Mouse (Mus musculus): ENCODE measurements at regions not wholly inside any gene's neighbourhood (a gene's known extent, or its start where the extent isn't known, plus 50 kb on each side); places are given as distances from the start of the nearest gene placed in this dataset.
A peak's percentile ranks its signal among the peaks of the same experiment; 100 is the strongest.

GRCm38 (mm10) chrX:145758406-145758805 lies 253.4 kb upstream of the Amot start:
- DNase-seq (peak; percentile 50), ATAC-seq (ENCODE audit: low FRiP score, low TSS enrichment) (no peak)
- H3K4me1 ChIP-seq (ENCODE audit: control insufficient read depth, insufficient read depth, low read length) = no peaks in the 10 kb centered on the region
- H3K27me3 ChIP-seq (ENCODE audit: control insufficient read depth, insufficient read depth, low read length) = no peaks in the 10 kb centered on the region
- H3K4me2 ChIP-seq (ENCODE audit: low read length) = no peak overlapping the region
- no peaks in the 10 kb centered on the region for H3K9me3 ChIP-seq (ENCODE audit: control insufficient read depth, low read length)
- no peak overlapping the region for H3K9ac ChIP-seq (replicated peaks; ENCODE audit: low read length)
- no peaks in the 10 kb centered on the region for H3K36me3 ChIP-seq (ENCODE audit: control insufficient read depth, insufficient read depth, low read length)
- no peak overlapping the region for H3K4me3 ChIP-seq (replicated peaks; ENCODE audit: low read depth, low read length)
- no peak overlapping the region for H3K27ac ChIP-seq (replicated peaks; ENCODE audit: low read depth, low read length)
- WGBS = 54% methylated on average over 5 of the region's 5 CpGs

DNA sequence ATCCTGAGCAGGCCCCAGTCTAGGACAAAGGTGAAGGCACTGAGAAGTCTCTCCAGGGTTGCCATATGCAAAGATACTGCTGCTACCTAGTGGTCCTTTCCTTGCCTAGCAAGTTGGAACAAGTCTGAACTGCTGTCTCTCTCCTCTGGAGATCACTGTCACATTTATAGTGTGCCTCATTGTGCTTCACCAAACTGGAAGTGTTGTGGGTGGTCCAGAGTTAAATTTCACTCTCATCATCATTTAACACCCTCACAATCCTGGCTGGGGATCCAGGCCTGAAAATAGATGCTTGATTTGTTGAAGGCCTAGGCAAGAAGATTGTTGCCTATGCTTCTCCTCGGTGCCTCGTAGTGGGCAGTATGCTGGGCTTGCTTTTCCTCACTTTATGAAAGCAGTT lies 248.4 kb upstream of the Amot start:
- H3K27me3 ChIP-seq (ENCODE audit: control insufficient read depth, insufficient read depth, low read length) = no peaks in the 10 kb centered on the region

More for the DNA sequence above, 248.4 kb upstream of the Amot start:
- no peaks in the 10 kb centered on the region for H3K4me1 ChIP-seq (ENCODE audit: control insufficient read depth, insufficient read depth, low read length)
- DNase-seq (no peak), ATAC-seq (ENCODE audit: low FRiP score, low TSS enrichment) (no peak)
- no peaks in the 10 kb centered on the region for H3K36me3 ChIP-seq (ENCODE audit: control insufficient read depth, insufficient read depth, low read length)
- no peak overlapping the region for H3K9ac ChIP-seq (replicated peaks; ENCODE audit: low read length)
- H3K4me2 ChIP-seq (ENCODE audit: low read length) = no peak overlapping the region
- no peak overlapping the region for H3K27ac ChIP-seq (replicated peaks; ENCODE audit: low read depth, low read length)
- 92% methylated on average over 2 of the region's 2 CpGs for WGBS
- H3K4me3 ChIP-seq (replicated peaks; ENCODE audit: low read depth, low read length) = no peak overlapping the region
- no peaks in the 10 kb centered on the region for H3K9me3 ChIP-seq (ENCODE audit: control insufficient read depth, low read length)
